Mouse (Mus musculus): ENCODE data around the gene Dpp9. TPM values are rescaled to one million over a fixed set of nuclear protein-coding genes. Genes with fewer than 3 reads are reported as not detected.

Gene Dpp9
- polyA plus RNA-seq (2014; fragmentation: Nextera tagmentation; extraction: Ambion mirVana) = 38.8 and 39.6 TPM in 2 replicates

GRCm38 (mm10) chr17:56218377-56219191, at the start of gene Dpp9:
Gene Dpp9 (minus strand): TSS chr17:56218905.
- no peaks in the 10 kb centered on the region for H3K27me3 ChIP-seq (replicated peaks; ENCODE audit: control insufficient read depth, insufficient read depth, low read length)
- peaks cover 17% of the 10 kb centered on the region; the same call in 1 of the 2 replicates for H3K4me1 ChIP-seq (replicated peaks; ENCODE audit: control insufficient read depth, insufficient read depth, low read length)
- peak within 1 kb of the TSS; percentile 92 for H3K4me3 ChIP-seq (ENCODE audit: low read depth, low read length)
- no peaks in the 10 kb centered on the region for H3K9me3 ChIP-seq (ENCODE audit: control insufficient read depth, low read length)
- peak; percentile 99 for ATAC-seq (replicated peaks; ENCODE audit: low FRiP score)
- peak within 1 kb of the TSS; percentile 92 for H3K4me2 ChIP-seq
- peaks cover 2% of the 10 kb centered on the region; the same call in 1 of the 2 replicates for H3K36me3 ChIP-seq (ENCODE audit: control insufficient read depth, insufficient read depth, low read length)
- H3K27ac ChIP-seq (ENCODE audit: low read depth, low read length) = peak within 1 kb of the TSS; percentile 78
- H3K9ac ChIP-seq (ENCODE audit: low read depth, low read length) = peak within 1 kb of the TSS; percentile 93
- WGBS = under 1% methylated on average over 78 of the region's 78 CpGs
- DNase-seq (ENCODE audit: low spot score) = peak; percentile 86

GRCm38 (mm10) chr17:56266271-56266670, 47.6 kb upstream of the Dpp9 start:
- H3K36me3 ChIP-seq (ENCODE audit: control insufficient read depth, insufficient read depth, low read length) = peaks cover 13% of the 10 kb centered on the region
- no peak overlapping the region for H3K4me3 ChIP-seq (ENCODE audit: low read depth, low read length)
- ATAC-seq (replicated peaks; ENCODE audit: low FRiP score) (no peak), DNase-seq (ENCODE audit: low spot score) (no peak)
- no peaks in the 10 kb centered on the region for H3K9me3 ChIP-seq (ENCODE audit: control insufficient read depth, low read length)
- H3K27me3 ChIP-seq (replicated peaks; ENCODE audit: control insufficient read depth, insufficient read depth, low read length) = no peaks in the 10 kb centered on the region
- no peak overlapping the region for H3K9ac ChIP-seq (ENCODE audit: low read depth, low read length)
- peaks cover 6% of the 10 kb centered on the region for H3K4me1 ChIP-seq (replicated peaks; ENCODE audit: control insufficient read depth, insufficient read depth, low read length)
- WGBS = 62% methylated on average over 3 of the region's 3 CpGs
- no peak overlapping the region for H3K27ac ChIP-seq (ENCODE audit: low read depth, low read length)
- H3K4me2 ChIP-seq = no peak overlapping the region

- H3K9ac ChIP-seq (ENCODE audit: low read depth, low read length) = no peak overlapping the region
- no peak overlapping the region for H3K27ac ChIP-seq (ENCODE audit: low read depth, low read length)
- ATAC-seq (replicated peaks; ENCODE audit: low FRiP score) = no peak
- H3K4me2 ChIP-seq = no peak overlapping the region
- H3K27me3 ChIP-seq (replicated peaks; ENCODE audit: control insufficient read depth, insufficient read depth, low read length) = no peaks in the 10 kb centered on the region
- H3K4me3 ChIP-seq (ENCODE audit: low read depth, low read length) = no peak overlapping the region
- no peaks in the 10 kb centered on the region for H3K9me3 ChIP-seq (ENCODE audit: control insufficient read depth, low read length)
- H3K36me3 ChIP-seq (ENCODE audit: control insufficient read depth, insufficient read depth, low read length) = peaks cover 12% of the 10 kb centered on the region
- DNase-seq (ENCODE audit: low spot score) = no peak
- 72% methylated on average over 3 of the region's 3 CpGs for WGBS
- H3K4me1 ChIP-seq (replicated peaks; ENCODE audit: control insufficient read depth, insufficient read depth, low read length) = peaks cover 6% of the 10 kb centered on the region
Measured at GRCm38 (mm10) chr17:56265869-56266268, 47.2 kb upstream of the Dpp9 start.

GRCm38 (mm10) chr17:56265011-56265410, 46.3 kb upstream of the Dpp9 start:
- Histone ChIP-seq H3K4me3 (ENCODE audit: low read depth, low read length) (no peak overlapping the region), H3K27me3 (replicated peaks; ENCODE audit: control insufficient read depth, insufficient read depth, low read length) (no peaks in the 10 kb centered on the region), H3K27ac (ENCODE audit: low read depth, low read length) (no peak overlapping the region), H3K9ac (ENCODE audit: low read depth, low read length) (no peak overlapping the region), H3K4me2 (no peak overlapping the region), H3K4me1 (replicated peaks; ENCODE audit: control insufficient read depth, insufficient read depth, low read length) (peaks cover 9% of the 10 kb centered on the region), H3K36me3 (ENCODE audit: control insufficient read depth, insufficient read depth, low read length) (peaks cover 18% of the 10 kb centered on the region), H3K9me3 (ENCODE audit: control insufficient read depth, low read length) (no peaks in the 10 kb centered on the region)
- no peak for ATAC-seq (replicated peaks; ENCODE audit: low FRiP score)
- DNase-seq (ENCODE audit: low spot score) = no peak
- 77% methylated on average over 4 of the region's 4 CpGs for WGBS

GRCm38 (mm10) chr17:56264020-56264419, 45.3 kb upstream of the Dpp9 start:
- peaks cover 13% of the 10 kb centered on the region for H3K4me1 ChIP-seq (replicated peaks; ENCODE audit: control insufficient read depth, insufficient read depth, low read length)
- DNase-seq (ENCODE audit: low spot score) (no peak), ATAC-seq (replicated peaks; ENCODE audit: low FRiP score) (peak; percentile 74)
- no peaks in the 10 kb centered on the region for H3K9me3 ChIP-seq (ENCODE audit: control insufficient read depth, low read length)
- peaks cover 21% of the 10 kb centered on the region for H3K36me3 ChIP-seq (ENCODE audit: control insufficient read depth, insufficient read depth, low read length)
- 27% methylated on average over 8 of the region's 8 CpGs for WGBS
- no peak overlapping the region for H3K4me3 ChIP-seq (ENCODE audit: low read depth, low read length)
- H3K4me2 ChIP-seq = no peak overlapping the region
- no peaks in the 10 kb centered on the region for H3K27me3 ChIP-seq (replicated peaks; ENCODE audit: control insufficient read depth, insufficient read depth, low read length)
- no peak overlapping the region for H3K9ac ChIP-seq (ENCODE audit: low read depth, low read length)
- H3K27ac ChIP-seq (ENCODE audit: low read depth, low read length) = no peak overlapping the region

GRCm38 (mm10) chr17:56262645-56263094, 44.0 kb upstream of the Dpp9 start:
- H3K9ac ChIP-seq (ENCODE audit: low read depth, low read length) = no peak overlapping the region
- no peak overlapping the region for H3K27ac ChIP-seq (ENCODE audit: low read depth, low read length)
- WGBS = 72% methylated on average over 3 of the region's 3 CpGs
- peaks cover 26% of the 10 kb centered on the region for H3K4me1 ChIP-seq (replicated peaks; ENCODE audit: control insufficient read depth, insufficient read depth, low read length)
- no peaks in the 10 kb centered on the region for H3K27me3 ChIP-seq (replicated peaks; ENCODE audit: control insufficient read depth, insufficient read depth, low read length)
- ATAC-seq (replicated peaks; ENCODE audit: low FRiP score) = no peak
- no peak overlapping the region for H3K4me2 ChIP-seq
- peaks cover 27% of the 10 kb centered on the region for H3K36me3 ChIP-seq (ENCODE audit: control insufficient read depth, insufficient read depth, low read length)
- H3K9me3 ChIP-seq (ENCODE audit: control insufficient read depth, low read length) = no peaks in the 10 kb centered on the region
- no peak overlapping the region for H3K4me3 ChIP-seq (ENCODE audit: low read depth, low read length)
- DNase-seq (ENCODE audit: low spot score) = no peak

GRCm38 (mm10) chr17:56261166-56261565, 42.5 kb upstream of the Dpp9 start:
- Histone ChIP-seq H3K27me3 (replicated peaks; ENCODE audit: control insufficient read depth, insufficient read depth, low read length) (no peaks in the 10 kb centered on the region), H3K36me3 (ENCODE audit: control insufficient read depth, insufficient read depth, low read length) (peaks cover 27% of the 10 kb centered on the region), H3K9ac (ENCODE audit: low read depth, low read length) (0 out of 2 replicates have a peak overlapping the region, but pooled peaks have one; percentile 1), H3K4me3 (ENCODE audit: low read depth, low read length) (0 out of 2 replicates have a peak overlapping the region, but pooled peaks have one; percentile 20), H3K9me3 (ENCODE audit: control insufficient read depth, low read length) (no peaks in the 10 kb centered on the region), H3K27ac (ENCODE audit: low read depth, low read length) (no peak overlapping the region), H3K4me2 (no peak overlapping the region; the same call in 1 of the 2 replicates), H3K4me1 (replicated peaks; ENCODE audit: control insufficient read depth, insufficient read depth, low read length) (peaks cover 29% of the 10 kb centered on the region)
- WGBS = 82% methylated on average over 3 of the region's 3 CpGs
- no peak for DNase-seq (ENCODE audit: low spot score)
- no peak for ATAC-seq (replicated peaks; ENCODE audit: low FRiP score)

DNA sequence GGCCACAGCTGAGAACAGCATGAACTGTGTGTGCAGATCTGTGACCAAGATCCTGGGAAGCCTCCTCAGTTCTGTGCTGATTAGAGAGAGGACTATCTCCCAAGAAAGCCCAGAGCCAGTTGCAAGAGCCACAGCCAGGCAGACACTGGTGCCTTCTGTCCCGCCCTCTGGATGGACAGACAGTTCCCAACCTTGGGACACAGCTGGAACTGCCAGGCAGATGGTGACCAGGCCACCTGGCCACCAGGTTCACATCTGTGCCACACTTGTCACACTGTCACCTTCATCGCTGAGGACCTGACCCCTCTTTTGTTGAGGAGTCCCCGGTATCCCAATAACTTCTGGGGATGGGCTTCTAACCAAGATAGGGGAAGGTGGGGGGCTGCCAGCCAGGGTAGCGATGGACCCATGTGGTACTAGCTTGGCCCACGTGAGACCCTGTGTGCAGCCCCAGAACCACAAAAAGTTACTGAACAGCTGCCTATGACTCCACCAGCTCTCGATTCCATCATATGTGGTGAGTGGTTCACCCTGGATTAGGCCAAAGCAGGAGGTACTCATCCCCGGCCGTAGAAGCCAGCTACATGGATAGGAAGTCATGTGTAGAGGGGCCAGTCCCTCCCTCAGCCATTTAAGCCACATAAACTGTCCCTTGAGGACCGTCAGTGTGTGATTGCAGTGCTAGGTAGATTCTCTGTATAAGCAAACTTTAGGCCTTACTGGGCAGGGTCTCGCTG, 40.8 kb upstream of the Dpp9 start:
- peak overlapping the region; percentile 98 for H3K4me2 ChIP-seq
- peaks cover 33% of the 10 kb centered on the region for H3K4me1 ChIP-seq (replicated peaks; ENCODE audit: control insufficient read depth, insufficient read depth, low read length)
- 91% methylated on average over 10 of the region's 10 CpGs for WGBS
- H3K9me3 ChIP-seq (ENCODE audit: control insufficient read depth, low read length) = no peaks in the 10 kb centered on the region
- no peak overlapping the region for H3K27ac ChIP-seq (ENCODE audit: low read depth, low read length)
- H3K9ac ChIP-seq (ENCODE audit: low read depth, low read length) = peak overlapping the region; percentile 14; the same call in 1 of the 2 replicates
- DNase-seq (ENCODE audit: low spot score) = no peak
- peaks cover 27% of the 10 kb centered on the region for H3K36me3 ChIP-seq (ENCODE audit: control insufficient read depth, insufficient read depth, low read length)
- H3K4me3 ChIP-seq (ENCODE audit: low read depth, low read length) = peak overlapping the region; percentile 10; the same call in 1 of the 2 replicates
- ATAC-seq (replicated peaks; ENCODE audit: low FRiP score) = no peak
- no peaks in the 10 kb centered on the region for H3K27me3 ChIP-seq (replicated peaks; ENCODE audit: control insufficient read depth, insufficient read depth, low read length)
